22 mouse cellular contexts compared by ENCODE assay signal in the genomic region with DNA sequence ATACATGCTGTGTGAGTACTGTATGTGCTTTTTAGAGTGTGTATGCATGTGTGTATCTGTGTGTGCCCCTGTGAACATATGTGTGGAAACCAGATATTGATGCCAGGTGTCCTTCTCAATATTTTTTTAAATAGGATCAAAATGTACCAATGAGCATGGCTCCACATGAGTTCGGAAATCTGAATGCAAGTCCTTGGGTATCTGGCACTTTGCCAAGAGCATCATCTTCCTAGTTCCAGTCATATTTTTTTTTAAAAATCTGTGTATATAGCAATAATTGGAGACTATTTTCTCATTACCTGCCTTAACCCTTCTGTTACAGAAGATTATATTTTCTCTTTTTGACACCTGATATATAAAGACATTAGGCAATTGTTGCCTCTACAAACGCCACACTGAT.
DNase-seq lines count a peak whose midpoint lies in the region; TF ChIP-seq lines count a peak whose summit lies in the region.
"Had no signal": no experiment of that assay in that cellular context is flagged by ENCODE, and none has a peak within 500 bp of the region (broad histone marks: within the 10 kb centered on the region; RNA-seq: fewer than 3 reads in every experiment).

No protein-coding gene starts in this region.

- no peaks in the 10 kb centered on the region for H3K36me3 ChIP-seq in kidney, adult 2 months (ENCODE audit: control insufficient read depth, insufficient read depth, low read length)
- H3K36me3 ChIP-seq: forebrain, embryonic 10.5 days; G1E; heart, embryonic 10.5 days; heart, embryonic 13.5 days; hindbrain, embryonic 15.5 days had no signal

- peak; percentile 70 to 73 for DNase-seq in cerebellum, postnatal 10 days
- DNase-seq in cerebellum, adult 18-20 months, result no peak
- peak; percentile 11 for DNase-seq in kidney, adult 2 months
- DNase-seq in kidney, adult 18-20 months, result no peak
- peak; percentile 44 for DNase-seq in left cerebral cortex, postnatal 4 days
- no peak for DNase-seq in left cerebral cortex, adult 2 months (ENCODE audit: extremely low spot score in 1 of 2, low spot score in 2 of 2)
- DNase-seq: adrenal gland, postnatal 14 days; B cell, adult 2 months; cerebellum, adult 9-11 months; gastrocnemius, postnatal 10 days; gastrocnemius, postnatal 36 days; heart, adult 2 months; heart, postnatal 14 days; heart, postnatal 4 days had no signal

- H3K4me3 ChIP-seq in kidney, adult 2 months (ENCODE audit: insufficient read depth, low read depth, low read length), result no peak overlapping the region
- H3K4me3 ChIP-seq in left cerebral cortex, adult 2 months, result no peak overlapping the region
- H3K4me3 ChIP-seq: forebrain, embryonic 10.5 days; forebrain, embryonic 13.5 days; heart, adult 2 months; heart, embryonic 10.5 days; heart, embryonic 13.5 days; hindbrain, embryonic 15.5 days had no signal

- no peaks in the 10 kb centered on the region for H3K27me3 ChIP-seq in kidney, adult 2 months (replicated peaks; ENCODE audit: control insufficient read depth, insufficient read depth, low read length)
- H3K27me3 ChIP-seq: CH12.LX; heart, embryonic 13.5 days; hindbrain, embryonic 15.5 days; Patski had no signal

- no peaks in the 10 kb centered on the region for H3K4me1 ChIP-seq in kidney, adult 2 months (ENCODE audit: control insufficient read depth, insufficient read depth, low read length)
- H3K4me1 ChIP-seq: heart, embryonic 10.5 days; heart, embryonic 13.5 days; hindbrain, embryonic 15.5 days had no signal

- H3K27ac ChIP-seq in kidney, adult 2 months (ENCODE audit: insufficient read depth, low read depth, low read length), result no peak overlapping the region
- H3K27ac ChIP-seq in left cerebral cortex, adult 2 months, result no peak overlapping the region
- H3K27ac ChIP-seq: forebrain, embryonic 10.5 days; forebrain, embryonic 13.5 days; heart, adult 2 months; heart, embryonic 10.5 days; heart, embryonic 13.5 days; hindbrain, embryonic 15.5 days had no signal

- WGBS in kidney, adult 2 months, result 88% methylated on average over 2 of the region's 2 CpGs

- TF ChIP-seq CTCF in kidney, adult 2 months (conservative IDR thresholded peaks at IDR 0.05; ENCODE audit: insufficient read depth, insufficient read length, low read depth, low read length), result no peak
- no peak for TF ChIP-seq CTCF in left cerebral cortex, adult 2 months (IDR thresholded peaks at IDR 0.05)

- no peak for TF ChIP-seq POLR2A in kidney, adult 2 months (IDR thresholded peaks at IDR 0.05; ENCODE audit: low read depth, low read length)

- intact Hi-C loops in left cerebral cortex, postnatal 4 days (cut with DNase I), result no loop called here
- intact Hi-C loops in left cerebral cortex, adult 2 months (cut with DNase I), result no loop called here

Comparison
In these comparisons a context has a peak if more than half of its experiments do, and no peak if none do; other contexts are left out.
1. DNase-seq: peak in cerebellum, postnatal 10 days (2 of 2), kidney, adult 2 months (single experiment) and left cerebral cortex, postnatal 4 days (single experiment); none in cerebellum, adult 18-20 months (0 of 2), kidney, adult 18-20 months (single experiment) and left cerebral cortex, adult 2 months (0 of 2).